Mouse (Mus musculus) liver, postnatal 0 days (tissue): Measurements from ENCODE around the gene Moap1.

Source experiments
- CTCF ChIP-seq: sonication (generic); IDR thresholded peaks from 2 replicates; pipeline ENCODE4 v1.5.1; 2016; ENCODE audit warnings: antibody characterized with exemption, low read depth
- EP300 ChIP-seq: IDR thresholded peaks from 2 replicates; pipeline ENCODE4 v1.6.1; 2016; ENCODE audit warnings: antibody characterized with exemption, low read depth, mild to moderate bottlenecking

- TF ChIP-seq CTCF (no peak), EP300 (no peak)
These were observed 43.0 kb downstream of the Moap1 start for GRCm38 (mm10) chr12:102700453-102700852.
